Mouse (Mus musculus) urinary bladder, postnatal 4 days (tissue): ENCODE data around the gene Gm33815.
"Not testable (repeated sequence)": the region's sequence is repeated elsewhere in the genome, so short reads cannot be mapped to it uniquely, and the experiment has no call there.

Source experiments
- DNase-seq, 2 experiments: peaks; one replicate each; pipeline ENCODE4 v3.0.0; 2021 to 2022; ENCODE audit warnings: low spot score in 2 of 2

The Gm33815 gene

GRCm38 (mm10) chrY:69320832-69321231 lies at the start of gene Gm33815:
Gm33815 (plus strand) TSS chrY:69321132.
- not testable (repeated sequence) for DNase-seq
